Mouse (Mus musculus): ENCODE results near the gene Emilin2. TPM values are rescaled to one million over a fixed set of nuclear protein-coding genes. Genes with fewer than 3 reads are reported as not detected.

Gene Emilin2
- 1 to 10 TPM in 1 of 2 experiments, under 1 TPM in 1; 0.14 to 3.0 TPM for polyA plus RNA-seq (2017; shearing (Covaris generic))

DNA sequence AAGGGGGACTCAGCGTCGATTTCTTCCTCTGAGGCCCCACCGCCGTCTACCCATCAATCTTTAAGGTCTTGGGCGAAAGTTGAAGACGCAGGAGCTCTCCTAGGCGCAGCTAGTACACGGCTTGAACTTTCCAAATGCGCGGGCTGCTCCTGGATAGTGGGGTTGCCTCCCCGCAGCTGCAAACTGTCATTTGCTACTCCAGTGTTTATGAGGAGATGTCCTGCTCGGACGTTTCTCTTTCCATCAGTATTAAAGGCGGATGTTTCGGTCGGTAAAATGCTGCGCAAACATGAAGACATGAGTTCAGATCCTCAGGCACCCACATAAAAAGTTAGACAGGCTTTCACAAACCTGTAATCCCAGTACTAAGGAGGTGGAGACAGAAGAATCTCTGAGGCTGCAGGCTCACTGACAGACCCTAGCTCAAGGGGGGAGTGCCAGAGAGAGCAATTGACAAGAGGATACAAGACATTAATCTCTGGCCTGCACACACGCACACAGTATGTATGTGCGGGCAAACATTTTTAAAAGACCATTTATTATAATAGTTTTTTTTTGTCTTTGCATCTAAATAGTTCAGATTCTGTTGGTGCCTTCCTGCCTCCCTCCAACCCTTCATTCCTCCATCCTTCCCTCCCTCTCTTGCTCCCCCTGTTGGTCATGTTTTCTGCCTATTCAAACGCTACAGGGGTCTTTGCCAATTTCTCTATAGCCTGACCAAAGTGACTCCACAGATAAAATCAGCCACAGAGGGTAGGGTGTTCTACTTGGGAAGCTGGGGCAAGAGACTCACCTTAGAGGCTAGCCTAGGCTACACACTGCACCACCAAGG lies at the start of gene Emilin2:
TSS of gene Emilin2 (minus strand) at position 639 of the 832 bp plus-strand sequence.

Other genes starting within 250 kb of the Emilin2 start
- 10 to 100 TPM; 20.4 to 26.0 TPM for gene Lpin2, start 129.4 kb downstream of the Emilin2 start, polyA plus RNA-seq (2017; shearing (Covaris generic))
- gene Gm4707, start 147.9 kb upstream of the Emilin2 start, polyA plus RNA-seq (2017; shearing (Covaris generic)): 10 to 100 TPM in 1 of 2 experiments, 1 to 10 TPM in 1; 4.6 to 10.9 TPM
- gene Smchd1, start 163.4 kb upstream of the Emilin2 start, polyA plus RNA-seq (2017; shearing (Covaris generic)): 100 to 1,000 TPM; 106 to 118 TPM
- 1 to 10 TPM; 7.3 to 8.6 TPM for gene Ndc80, start 214.9 kb upstream of the Emilin2 start, polyA plus RNA-seq (2017; shearing (Covaris generic))
- under 1 TPM; 0.30 to 0.65 TPM for gene Spdya, start 240.1 kb upstream of the Emilin2 start, polyA plus RNA-seq (2017; shearing (Covaris generic))